Mouse (Mus musculus) liver, embryonic 14.5 days (tissue): ENCODE measurements at regions not wholly inside any gene's neighbourhood (a gene's known extent, or its start where the extent isn't known, plus 50 kb on each side); places are given as distances from the start of the nearest gene placed in this dataset.

ENCODE experiments used
- ATAC-seq: fragments of 200-750 bp; cut with Nextera tagmentation; 2 replicates; pipeline ENCODE4 v1.8.0; 2017; ENCODE audit warnings: moderate number of reproducible peaks, mild to moderate bottlenecking, moderate library complexity; ENCODE audit not compliant: insufficient read depth
- DNase-seq, 3 experiments: peaks; one replicate each; pipeline ENCODE4 v3.0.0-alpha.2; 2012 to 2013; ENCODE audit warnings: low read depth in 3 of 3, low spot score in 3 of 3
- H3K27ac ChIP-seq: fragments of 300-500 bp; sonication (generic); 2 replicates; pipeline ENCODE4 v1.5.1; 2014; ENCODE audit warnings: moderate library complexity, mild to moderate bottlenecking, control low read depth, inconsistent platforms
- H3K27me3 ChIP-seq: fragments of 300-500 bp; sonication (generic); 2 replicates; pipeline ENCODE4 v1.6.1; 2014; ENCODE audit warnings: mild to moderate bottlenecking, low read length, moderate library complexity; ENCODE audit not compliant: control insufficient read depth, insufficient read depth
- H3K36me3 ChIP-seq: fragments of 300-500 bp; sonication (generic); replicated peaks from 2 replicates; pipeline ENCODE4 v1.6.1; 2014; ENCODE audit warnings: low read depth; ENCODE audit not compliant: control insufficient read depth, insufficient read depth
- H3K4me1 ChIP-seq, 2 experiments: fragments of 200-500 bp in 1 of 2; fragments of 300-500 bp in 1 of 2; sonication (generic) in 1 of 2; replicated peaks; 2 replicates each; pipeline ENCODE4 v1.6.1; 2012 to 2014; ENCODE audit warnings: antibody characterized with exemption in 1 of 2, inconsistent platforms in 1 of 2, low read length in 1 of 2; ENCODE audit not compliant: control insufficient read depth in 2 of 2, insufficient read depth in 2 of 2
- H3K4me2 ChIP-seq: fragments of 300-500 bp; sonication (generic); 2 replicates; pipeline ENCODE4 v1.6.1; 2014; ENCODE audit warnings: low read depth, mild to moderate bottlenecking, control low read depth, moderate library complexity
- H3K4me3 ChIP-seq, 2 experiments: fragments of 200-500 bp in 1 of 2; fragments of 300-500 bp in 1 of 2; sonication (generic) in 1 of 2; 2 replicates each; pipeline ENCODE4 v1.5.1; 2012 to 2014; ENCODE audit warnings: low read depth in 2 of 2, low read length in 2 of 2, mild to moderate bottlenecking in 2 of 2, control low read depth in 1 of 2, inconsistent platforms in 1 of 2, moderate library complexity in 1 of 2; ENCODE audit not compliant: insufficient read depth in 1 of 2
- H3K9ac ChIP-seq: fragments of 300-500 bp; sonication (generic); replicated peaks from 2 replicates; pipeline ENCODE4 v1.6.1; 2014; ENCODE audit warnings: mild to moderate bottlenecking, control low read depth, moderate library complexity
- H3K9me3 ChIP-seq: fragments of 300-500 bp; sonication (generic); 2 replicates; pipeline ENCODE4 v1.6.1; 2016; ENCODE audit warnings: low read length, mixed read lengths; ENCODE audit not compliant: control insufficient read depth
- CTCF ChIP-seq: IDR thresholded peaks from 2 replicates; pipeline ENCODE4 v1.5.1; 2016; ENCODE audit warnings: antibody characterized with exemption, low read depth, control low read depth
- EP300 ChIP-seq: IDR thresholded peaks from 2 replicates; pipeline ENCODE4 v1.6.1; 2016; ENCODE audit warnings: antibody characterized with exemption, low read depth
- WGBS: fragments of 180-500 bp; shearing (Covaris S2); extraction: QIAGEN DNeasy Blood & Tissue Kit; methylation state at CpG from one replicate; pipeline ENCODE4 v1.1.7; 2014; ENCODE audit not compliant: insufficient replicate concordance; 5-methylcytosine and 5-hydroxymethylcytosine counted together

- Histone ChIP-seq H3K9me3 (no peaks in the 10 kb centered on the region), H3K27ac (no peak overlapping the region), H3K9ac (no peak overlapping the region), H3K4me3 (no peak overlapping the region), H3K27me3 (no peaks in the 10 kb centered on the region), H3K4me2 (no peak overlapping the region), H3K4me1 (no peaks in the 10 kb centered on the region), H3K36me3 (no peaks in the 10 kb centered on the region)
- 63% methylated on average over 2 of the region's 2 CpGs for WGBS
- no peak for DNase-seq
- TF ChIP-seq EP300 (no peak), CTCF (no peak)
- ATAC-seq = no peak
Measured at GRCm38 (mm10) chr11:38092202-38092601, 856.4 kb upstream of the Tenm2 start.

GRCm38 (mm10) chr11:38075171-38075732, 839.5 kb upstream of the Tenm2 start:
- no peaks in the 10 kb centered on the region for H3K9me3 ChIP-seq
- peak; percentile 1 to 14 (median 5) for DNase-seq
- peak; percentile 45; the same call in 1 of the 2 replicates for ATAC-seq
- WGBS = 56% methylated on average over 11 of the region's 11 CpGs
- no peak overlapping the region for H3K4me3 ChIP-seq
- H3K4me1 ChIP-seq = no peaks in the 10 kb centered on the region
- H3K36me3 ChIP-seq = no peaks in the 10 kb centered on the region
- H3K27me3 ChIP-seq = no peaks in the 10 kb centered on the region
- H3K4me2 ChIP-seq = no peak overlapping the region
- no peak overlapping the region for H3K9ac ChIP-seq
- no peak for TF ChIP-seq CTCF
- TF ChIP-seq EP300 = no peak
- no peak overlapping the region for H3K27ac ChIP-seq

- Histone ChIP-seq H3K27ac (no peak overlapping the region), H3K4me2 (no peak overlapping the region), H3K9me3 (no peaks in the 10 kb centered on the region), H3K4me3 (no peak overlapping the region), H3K9ac (no peak overlapping the region), H3K4me1 (no peaks in the 10 kb centered on the region), H3K27me3 (no peaks in the 10 kb centered on the region), H3K36me3 (no peaks in the 10 kb centered on the region)
- TF ChIP-seq EP300 (no peak), CTCF (no peak)
- DNase-seq = no peak
- ATAC-seq = no peak
- WGBS = 45% methylated on average over 4 of the region's 4 CpGs
Measured at GRCm38 (mm10) chr11:38069635-38070034, 833.9 kb upstream of the Tenm2 start.

GRCm38 (mm10) chr11:38067682-38068081, 831.9 kb upstream of the Tenm2 start:
- Histone ChIP-seq H3K9ac (no peak overlapping the region), H3K9me3 (no peaks in the 10 kb centered on the region), H3K4me2 (no peak overlapping the region), H3K4me1 (no peaks in the 10 kb centered on the region), H3K27ac (no peak overlapping the region), H3K4me3 (no peak overlapping the region), H3K36me3 (no peaks in the 10 kb centered on the region), H3K27me3 (no peaks in the 10 kb centered on the region)
- DNase-seq = no peak
- WGBS = 21% methylated on average over 1 of the region's 1 CpGs
- TF ChIP-seq EP300 = no peak
- TF ChIP-seq CTCF = no peak
- no peak for ATAC-seq

- no peaks in the 10 kb centered on the region for H3K36me3 ChIP-seq
- no peak for DNase-seq
- 66% methylated on average over 5 of the region's 5 CpGs for WGBS
Measured at GRCm38 (mm10) chr11:38066091-38066490, 830.3 kb upstream of the Tenm2 start.

More at GRCm38 (mm10) chr11:38066091-38066490, 830.3 kb upstream of the Tenm2 start:
- no peak for ATAC-seq
- Histone ChIP-seq H3K4me1 (no peaks in the 10 kb centered on the region), H3K9ac (no peak overlapping the region), H3K27me3 (no peaks in the 10 kb centered on the region), H3K27ac (no peak overlapping the region), H3K4me2 (no peak overlapping the region), H3K9me3 (no peaks in the 10 kb centered on the region), H3K4me3 (no peak overlapping the region)
- no peak for TF ChIP-seq CTCF
- TF ChIP-seq EP300 = no peak
